Mouse (Mus musculus): ENCODE data around the gene B9d2.

Gene B9d2

GRCm38 (mm10) chr7:25680514-25681258, at the start of gene B9d2:
Gene B9d2 (plus strand): TSS chr7:25680780.
- peak; percentile 97 for DNase-seq

DNA sequence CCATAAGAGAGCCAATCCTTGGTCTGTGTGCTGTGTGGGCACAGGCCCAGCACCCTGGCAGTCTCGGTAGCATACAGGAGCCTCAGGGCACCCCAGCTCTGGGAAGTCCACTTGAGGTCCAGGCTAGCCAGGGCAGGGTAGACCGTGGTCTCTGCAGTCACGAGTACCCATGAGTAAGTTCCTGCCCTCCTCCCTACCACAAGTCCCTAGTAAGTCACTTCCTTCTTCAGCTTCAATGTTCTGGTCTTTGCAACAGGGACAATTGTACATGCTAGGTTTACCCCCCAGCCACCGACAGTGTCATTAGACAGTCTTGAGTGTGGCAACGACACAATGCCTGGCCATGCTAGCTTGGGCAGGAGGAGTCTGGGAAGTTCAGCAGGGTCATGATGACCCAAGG, 47.9 kb upstream of the B9d2 start:
- no peak for DNase-seq

DNA sequence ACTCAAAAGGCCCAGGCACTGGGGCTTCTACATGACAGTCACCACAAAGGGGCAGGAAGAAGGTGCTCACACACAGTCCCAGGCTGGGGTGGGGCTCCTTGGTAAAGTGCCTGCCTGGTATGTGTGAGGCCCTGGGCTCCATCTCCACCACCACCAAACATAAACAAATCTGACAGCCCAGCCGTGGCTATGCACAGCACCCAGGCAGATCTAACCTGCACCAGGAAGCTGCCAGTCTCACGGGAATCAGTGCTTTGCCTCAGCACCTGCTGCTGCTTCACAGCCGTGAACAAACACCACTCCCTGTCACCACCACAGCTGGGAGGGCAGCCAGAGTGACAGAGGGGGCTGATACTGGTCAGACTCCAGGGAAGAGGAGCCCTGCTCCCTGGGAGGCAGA, 44.2 kb upstream of the B9d2 start:
- DNase-seq, result no peak

DNA sequence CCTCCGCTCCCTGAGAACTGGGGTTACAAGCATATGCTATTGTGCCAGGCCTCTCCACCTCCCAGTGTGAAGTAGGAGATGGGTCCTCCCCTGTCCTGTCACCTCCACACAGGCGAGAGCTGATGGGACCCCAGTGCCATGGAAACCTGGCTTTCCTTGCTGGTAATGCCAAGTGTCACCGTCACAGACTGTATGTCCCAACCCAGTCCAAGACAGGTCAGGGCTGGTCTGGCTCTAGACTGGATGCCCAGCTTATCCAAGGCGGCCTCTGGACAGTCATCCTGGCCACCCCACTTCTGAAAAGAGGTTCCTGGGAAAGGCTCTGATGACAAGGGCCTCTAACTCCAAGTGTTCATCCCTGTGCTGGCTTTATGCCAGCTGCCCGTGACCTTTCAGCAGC, 43.5 kb upstream of the B9d2 start:
- DNase-seq, result no peak

DNA sequence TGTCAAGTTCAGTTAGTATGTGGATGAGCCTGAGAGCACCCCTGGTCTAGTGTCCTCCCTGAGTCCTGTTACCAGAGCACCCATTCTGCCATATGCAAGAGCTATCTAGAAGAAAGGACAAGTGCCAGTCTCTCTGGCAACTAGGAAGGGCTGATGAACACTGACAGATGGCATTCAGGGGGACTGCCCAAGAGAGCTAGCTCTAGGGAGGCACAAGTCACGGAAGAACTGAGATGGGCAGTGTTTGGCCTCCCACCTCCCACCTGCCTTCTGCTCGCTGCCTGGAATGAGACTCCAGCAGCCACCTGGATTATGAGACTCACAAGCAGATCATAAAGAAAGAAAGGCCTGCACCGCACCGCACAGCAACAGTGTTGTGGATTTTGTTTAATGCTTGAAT, 40.8 kb upstream of the B9d2 start:
- no peak for DNase-seq

DNA sequence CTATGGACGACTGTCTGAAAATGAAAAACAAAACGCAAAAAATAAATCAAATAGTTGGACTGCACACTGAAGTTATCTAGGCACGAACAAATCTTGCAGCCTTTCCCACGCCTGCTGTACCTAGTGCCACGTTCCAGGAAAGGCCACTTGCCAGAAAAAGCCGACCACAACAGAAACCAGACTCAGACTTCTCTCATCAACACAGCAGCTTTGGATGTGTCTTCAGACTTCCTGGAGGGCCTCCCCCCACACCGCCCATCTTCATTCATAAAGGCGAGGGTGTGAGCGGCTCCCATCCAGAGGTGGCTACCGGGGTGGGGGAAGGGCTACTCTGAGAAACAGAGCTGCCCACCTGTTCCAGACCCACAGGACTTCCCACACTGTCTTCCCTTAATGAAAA, 36.4 kb upstream of the B9d2 start:
- no peak for DNase-seq

- no peak for DNase-seq
Observed at GRCm38 (mm10) chr7:25644631-25645030, 35.9 kb upstream of the B9d2 start.

DNA sequence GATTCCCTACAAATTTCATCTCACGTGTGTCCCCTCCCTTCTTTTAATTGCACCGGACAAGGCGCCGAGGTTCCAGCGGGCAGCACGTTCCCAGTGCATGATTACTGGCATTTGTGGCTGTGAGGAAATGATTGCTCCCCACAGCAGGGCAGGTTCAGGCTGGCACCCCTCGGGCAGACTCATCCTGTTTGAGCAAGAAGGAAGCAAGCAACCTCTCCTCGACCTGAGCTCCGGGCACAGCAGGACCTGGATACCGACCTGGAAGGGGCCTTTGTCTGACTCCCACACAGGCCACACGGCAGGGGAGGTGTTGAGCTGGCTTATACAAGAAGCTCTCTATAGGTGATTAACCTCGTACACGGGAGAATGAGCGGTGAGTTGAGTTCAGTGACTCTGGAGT, 35.5 kb upstream of the B9d2 start:
- DNase-seq, result peak; percentile 60

DNA sequence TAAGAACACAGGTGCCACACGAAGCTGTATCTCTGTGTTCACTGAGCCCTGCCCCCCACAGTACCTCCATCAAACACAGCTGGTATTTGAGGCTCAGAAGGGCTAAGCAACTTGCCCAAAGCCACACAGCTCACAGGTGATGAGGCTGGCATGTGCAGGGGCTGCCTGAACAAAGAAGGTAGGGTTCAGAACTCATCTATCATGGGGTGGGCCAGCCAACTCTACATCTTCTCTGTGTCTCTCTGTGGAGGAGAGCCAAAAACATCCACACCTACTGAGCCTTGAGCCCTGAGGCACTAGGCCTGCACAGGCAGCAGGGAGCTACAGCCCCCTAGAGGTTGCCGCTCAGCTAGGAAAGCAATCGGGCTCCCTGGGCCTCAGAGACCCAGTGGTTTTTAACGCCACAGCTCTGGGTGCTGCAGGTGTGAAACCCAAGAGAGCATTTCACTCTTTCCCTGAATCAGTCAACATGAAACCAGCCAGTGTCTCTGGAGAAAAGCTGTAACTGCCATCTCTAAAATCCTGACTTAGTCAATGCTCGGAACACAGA, 32.9 kb upstream of the B9d2 start:
- DNase-seq, result no peak

- DNase-seq, result no peak
Observed at GRCm38 (mm10) chr7:25649839-25650238, 30.7 kb upstream of the B9d2 start.

DNA sequence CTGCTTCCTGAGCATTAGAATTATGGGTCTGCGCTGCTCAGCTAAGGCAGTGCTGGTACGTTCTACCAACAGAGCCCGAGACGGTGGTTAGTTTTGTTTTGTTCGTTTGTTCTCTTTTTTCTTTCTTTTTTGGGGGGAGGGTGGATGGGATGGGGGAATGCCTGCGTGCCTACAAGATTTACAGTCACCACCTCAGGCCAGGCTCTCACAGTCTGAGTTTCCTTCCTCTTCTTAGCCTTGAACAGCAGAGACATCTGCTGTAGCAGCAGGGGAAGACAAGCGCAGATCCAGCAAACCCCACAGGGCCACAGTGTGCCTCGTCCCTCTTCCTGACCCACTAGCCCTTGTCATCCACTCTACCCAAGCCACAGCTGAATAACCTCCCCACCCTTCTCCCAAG, 29.3 kb upstream of the B9d2 start:
- no peak for DNase-seq

DNA sequence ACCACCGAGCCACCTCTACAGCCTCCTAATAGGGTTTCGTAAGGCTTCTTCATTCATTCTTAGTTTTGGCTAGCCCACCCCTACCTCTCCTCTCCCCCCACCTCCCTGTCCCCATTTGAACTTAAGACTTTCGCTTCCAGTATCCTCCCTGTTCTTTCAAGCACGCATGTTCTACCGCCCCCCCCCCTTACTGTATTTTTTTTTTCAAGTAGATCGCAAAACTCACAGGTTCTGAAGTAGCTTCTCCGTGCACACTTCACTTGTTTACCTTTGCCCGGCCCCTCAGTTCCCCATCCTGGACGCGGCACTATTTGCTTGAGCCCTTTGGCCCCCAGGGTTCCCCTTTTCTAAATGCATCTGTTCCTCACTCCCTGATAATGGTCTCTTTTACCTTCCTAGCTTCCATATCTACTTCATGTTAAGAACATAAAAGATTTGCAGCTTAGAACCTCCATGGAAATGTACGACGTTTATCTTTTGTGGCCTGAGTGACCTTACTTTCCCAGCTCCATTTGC, 28.3 kb upstream of the B9d2 start:
- no peak for DNase-seq

GRCm38 (mm10) chr7:25655601-25656428, 24.8 kb upstream of the B9d2 start:
- DNase-seq, result peak; percentile 85

- peak; percentile 30 for DNase-seq
Observed at GRCm38 (mm10) chr7:25657785-25658184, 22.8 kb upstream of the B9d2 start.

DNA sequence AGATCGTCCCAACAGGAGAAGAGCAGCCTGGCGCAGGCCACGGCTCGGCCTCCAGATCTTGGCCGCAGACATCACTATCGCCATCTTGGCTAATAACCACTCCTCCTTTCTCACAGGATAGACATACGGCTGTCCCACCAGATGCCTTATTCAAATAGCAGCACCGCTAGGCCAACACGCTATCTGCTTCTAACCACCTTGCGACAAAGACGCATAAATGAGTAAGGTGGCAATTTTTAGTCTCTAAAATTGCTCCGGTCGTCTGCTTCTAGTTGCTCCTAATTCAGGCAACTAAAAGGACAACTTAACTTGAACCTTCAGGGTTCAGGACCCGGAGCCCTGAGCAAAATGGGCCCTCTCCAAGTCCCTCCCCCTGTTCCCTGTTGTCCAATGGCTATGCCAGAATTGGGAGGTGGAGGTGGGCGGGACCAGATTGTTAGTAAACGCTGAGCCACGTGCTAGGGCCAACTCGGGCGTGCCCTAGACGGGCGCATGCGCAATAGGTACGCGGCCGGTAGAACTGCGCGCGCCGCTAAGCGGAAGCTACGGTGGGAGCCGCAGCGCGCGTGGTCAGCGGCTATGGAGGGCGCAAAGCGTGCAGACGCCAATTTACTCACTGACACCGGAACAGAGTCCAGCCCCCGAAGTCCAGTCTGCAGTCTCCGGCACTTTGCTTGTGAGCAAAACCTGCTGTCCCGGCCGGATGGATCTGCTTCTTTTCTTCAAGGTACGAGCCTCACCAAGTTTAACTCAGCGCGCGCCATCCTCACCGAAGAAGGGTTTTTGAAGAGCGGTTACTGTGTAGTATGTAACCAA, 21.7 kb upstream of the B9d2 start, which contains the start of the genes Bckdha and Exosc5:
Gene Bckdha, minus strand, starts transcription at position 325 of the 816 bp plus-strand sequence.
Gene Exosc5, plus strand, starts transcription at position 508 of the 816 bp plus-strand sequence.
- DNase-seq, result peak; percentile 100

GRCm38 (mm10) chr7:25666381-25666780, 14.2 kb upstream of the B9d2 start:
- DNase-seq, result no peak

- DNase-seq, result no peak
Observed at GRCm38 (mm10) chr7:25669158-25669557, 11.4 kb upstream of the B9d2 start.

GRCm38 (mm10) chr7:25669631-25670030, 10.9 kb upstream of the B9d2 start:
- no peak for DNase-seq

DNA sequence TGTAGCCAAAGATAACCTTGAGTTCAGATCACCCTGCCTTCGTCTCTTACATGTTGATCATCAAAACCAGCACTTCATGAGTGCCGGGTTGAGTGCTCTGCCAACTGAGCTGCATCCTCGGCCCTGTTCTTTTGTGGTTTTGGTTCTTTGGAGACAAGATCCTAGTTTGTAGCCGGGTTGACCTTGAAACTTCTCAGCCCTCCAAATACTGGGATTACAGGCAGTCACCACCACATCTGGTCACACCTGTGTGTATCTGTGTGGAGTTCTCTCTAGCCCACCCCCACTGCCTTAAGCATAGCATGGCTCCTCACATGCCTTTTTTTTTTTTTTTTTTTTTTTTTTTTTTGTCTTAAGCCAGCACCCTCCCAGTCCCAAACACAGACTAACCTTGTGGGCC, 10.5 kb upstream of the B9d2 start:
- DNase-seq, result no peak

GRCm38 (mm10) chr7:25671686-25672085, 8.9 kb upstream of the B9d2 start:
- DNase-seq, result no peak

DNA sequence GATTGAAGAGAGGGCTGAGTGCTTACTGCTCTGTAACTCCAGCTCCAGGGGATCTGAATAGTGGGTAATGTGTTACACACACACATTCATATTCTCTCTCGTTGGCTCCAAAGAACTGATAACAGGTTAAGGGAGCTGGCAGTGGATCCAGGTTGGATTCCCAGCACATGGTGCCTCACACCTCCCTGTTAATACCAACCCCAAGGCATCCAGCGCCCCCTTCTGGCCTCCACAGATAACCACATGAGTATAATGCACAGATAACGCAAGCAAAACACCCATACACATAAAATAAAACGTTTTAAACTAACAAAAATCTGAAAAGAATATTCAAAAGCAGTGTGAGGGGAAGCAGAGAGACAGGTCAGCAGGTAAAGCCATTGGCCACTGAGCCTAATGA, 8.1 kb upstream of the B9d2 start:
- DNase-seq, result no peak

DNA sequence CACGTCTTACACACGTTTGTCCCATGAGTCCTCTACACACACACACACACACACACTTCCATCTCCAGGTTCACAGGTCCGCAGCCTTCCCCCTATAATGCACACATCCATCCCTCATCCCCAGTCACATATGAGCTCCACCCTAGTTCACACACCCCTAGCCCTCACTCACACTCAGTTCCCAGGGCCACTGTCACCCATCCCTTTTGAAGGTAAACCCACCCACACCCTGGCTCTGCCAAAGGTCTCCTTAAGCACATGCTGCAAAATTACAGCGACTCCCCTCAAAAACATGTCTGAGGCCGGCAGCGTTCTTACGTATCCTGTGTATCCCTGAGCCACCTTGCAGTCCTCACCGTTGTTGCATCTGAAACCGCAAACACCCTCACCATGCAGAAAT, 6.3 kb upstream of the B9d2 start:
- no peak for DNase-seq

All from kidney, adult 11 months (tissue).